Mouse (Mus musculus): Measurements from ENCODE around the gene Tmem186. TPM values are rescaled to one million over a fixed set of nuclear protein-coding genes. Genes with fewer than 3 reads are reported as not detected.
A peak's percentile ranks its signal among the peaks of the same experiment; 100 is the strongest.

Tmem186 gene
- total and polyA plus RNA-seq, 3 experiments = 15.3 to 22.1 (median 16.2) TPM

DNA sequence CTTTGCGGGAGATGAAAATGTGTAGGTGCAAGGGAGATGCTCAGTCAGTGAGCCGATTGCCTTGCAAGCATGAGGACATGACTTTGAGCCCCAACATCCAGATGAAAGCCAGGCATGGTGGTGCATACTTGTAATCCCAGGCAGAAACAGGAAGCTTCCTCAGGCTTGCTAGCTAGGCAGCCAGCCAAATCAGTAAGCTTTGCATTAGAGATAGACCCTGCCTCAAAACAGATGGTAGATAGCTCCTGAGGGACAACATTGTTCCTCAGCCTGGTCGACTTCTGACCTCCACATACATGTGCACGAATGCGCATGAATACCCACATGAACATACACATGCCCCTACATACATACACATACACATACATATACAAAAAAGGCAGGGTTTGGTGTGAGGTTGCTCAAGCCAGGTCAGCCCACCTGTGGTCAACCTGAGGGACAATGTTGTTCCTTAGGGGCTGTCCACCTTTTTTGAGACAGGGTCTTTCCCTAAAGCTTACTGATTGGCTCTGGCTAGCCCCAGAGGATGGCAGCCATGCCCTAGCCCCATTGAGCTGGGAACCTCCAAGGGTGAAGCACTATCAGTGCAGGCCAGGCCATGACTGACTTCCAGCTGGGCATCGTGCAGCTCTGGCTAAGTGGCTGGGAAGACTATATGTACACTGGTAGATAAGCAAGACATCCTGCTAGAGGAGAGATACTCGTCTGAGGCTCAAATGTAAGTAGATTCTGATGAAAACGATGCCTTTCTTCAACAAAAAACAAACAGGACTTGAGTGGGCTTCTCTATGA, 25.1 kb downstream of the Tmem186 start:
- DNase-seq = no peak

DNA sequence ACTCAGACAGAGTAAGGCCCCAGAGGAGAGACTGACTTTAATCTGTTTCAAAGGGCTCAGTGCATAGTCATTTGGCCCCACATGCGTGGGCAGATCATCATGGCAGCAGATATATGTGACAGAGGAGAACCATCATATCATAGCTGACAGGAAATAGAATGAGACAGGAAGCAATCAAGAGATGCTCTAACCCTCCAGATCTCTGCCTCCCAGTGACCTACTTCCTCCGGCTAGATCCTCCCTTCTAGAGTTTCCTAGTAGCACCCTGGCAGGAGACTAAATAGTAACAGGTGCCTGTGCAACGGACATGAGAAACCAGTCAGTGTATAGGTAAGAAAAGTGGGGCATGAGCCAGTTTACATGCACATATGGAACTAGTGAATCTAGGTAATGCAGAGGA, 27.1 kb downstream of the Tmem186 start:
- DNase-seq = no peak

DNA sequence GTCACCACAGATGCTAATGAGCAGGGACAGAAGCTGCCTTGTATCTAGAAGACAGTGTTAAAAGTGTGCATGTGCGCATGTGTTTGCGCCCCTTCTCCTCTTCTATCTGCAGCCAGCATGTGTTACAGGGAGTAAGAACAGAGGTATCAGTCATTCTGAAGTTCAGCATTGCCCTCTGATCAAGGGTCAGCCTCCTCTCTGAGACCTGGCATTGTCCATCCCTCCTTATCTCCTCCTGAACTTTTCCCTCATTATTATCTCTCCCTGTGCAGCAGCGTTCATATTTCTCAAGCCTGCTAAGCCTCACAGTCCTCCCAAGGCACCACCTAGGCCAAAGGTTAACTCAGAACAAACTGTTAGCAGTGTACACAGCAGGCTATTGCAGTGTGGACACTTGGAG, 33.7 kb downstream of the Tmem186 start:
- DNase-seq = no peak

DNA sequence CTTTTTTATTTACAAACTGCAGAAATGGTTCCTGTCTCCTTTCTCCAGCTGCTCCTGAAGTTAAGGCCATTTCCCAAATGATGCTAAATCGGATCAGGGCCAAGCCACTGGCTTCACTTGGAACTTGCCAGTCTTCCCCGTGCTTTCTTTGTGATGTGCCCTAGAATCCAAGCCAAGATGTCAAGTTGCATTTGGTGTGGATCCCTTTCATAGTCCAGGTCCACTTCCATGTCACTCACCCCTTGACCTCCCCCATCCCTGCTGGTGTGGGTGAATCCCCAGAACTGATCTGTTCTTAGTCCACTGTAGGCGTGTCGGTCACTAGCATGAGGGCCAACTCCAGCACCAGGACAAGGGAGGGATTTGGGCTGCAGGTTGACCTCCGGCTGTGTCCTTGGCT, 40.0 kb downstream of the Tmem186 start:
- DNase-seq = no peak

DNA sequence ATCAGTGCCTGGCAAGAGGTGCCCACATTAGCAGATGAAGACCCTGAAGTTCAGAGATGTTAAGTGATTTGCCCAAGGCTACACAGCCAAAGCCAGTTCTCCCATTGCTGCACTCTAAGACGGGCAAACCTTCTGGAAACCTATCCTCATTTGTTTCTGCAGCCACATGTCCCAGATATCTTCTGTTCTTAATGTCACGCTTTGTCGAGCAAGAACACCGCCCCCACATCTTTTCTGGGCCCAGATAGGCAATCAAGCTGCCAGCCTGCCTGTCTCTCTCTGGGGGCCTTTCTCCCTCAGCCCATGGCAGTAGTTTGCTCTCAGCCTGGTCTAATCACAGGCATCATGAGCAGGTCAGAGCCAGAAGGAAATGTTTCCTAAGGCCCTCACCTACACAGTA, 41.2 kb downstream of the Tmem186 start:
- no peak for DNase-seq

DNA sequence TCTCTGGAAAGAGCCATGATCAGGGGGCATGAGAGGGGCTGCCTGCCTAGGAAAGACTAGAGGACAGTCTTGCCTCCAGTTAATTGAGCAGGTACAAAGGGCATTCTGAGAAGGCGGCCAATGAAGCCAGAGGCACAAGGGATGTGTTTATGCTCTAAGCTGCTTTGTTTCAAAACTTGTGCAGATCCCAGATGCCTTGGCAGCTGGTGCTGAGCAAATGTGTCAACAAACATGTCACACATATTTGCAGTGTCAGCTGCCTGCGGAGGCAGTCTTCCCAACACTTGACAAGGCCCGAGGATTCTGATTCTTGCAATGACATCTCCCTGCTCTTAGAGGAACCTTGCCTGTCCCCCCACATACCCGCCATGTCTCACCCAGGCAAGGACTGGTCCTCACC, 42.1 kb downstream of the Tmem186 start:
- no peak for DNase-seq

DNA sequence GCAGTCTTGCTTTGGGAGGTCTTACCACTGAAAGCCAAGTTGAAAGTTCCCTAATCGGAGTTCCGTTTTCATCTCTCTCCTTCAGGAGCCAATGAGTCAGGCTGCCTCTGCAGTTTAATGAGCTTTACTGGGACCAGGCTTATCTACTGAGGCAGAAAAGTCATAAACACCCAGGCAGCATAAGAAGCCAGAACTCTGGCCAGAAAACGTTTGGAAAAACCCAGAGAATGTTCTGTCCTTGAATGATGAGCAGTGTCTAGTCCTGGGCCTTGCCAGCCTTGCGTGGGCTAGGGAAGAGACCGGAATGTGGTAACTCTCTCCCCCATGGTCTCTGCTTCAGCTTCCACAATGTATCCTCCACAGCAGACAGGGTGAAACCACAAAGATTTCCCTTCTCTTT, 52.5 kb downstream of the Tmem186 start:
- peak; percentile 27 for DNase-seq

DNA sequence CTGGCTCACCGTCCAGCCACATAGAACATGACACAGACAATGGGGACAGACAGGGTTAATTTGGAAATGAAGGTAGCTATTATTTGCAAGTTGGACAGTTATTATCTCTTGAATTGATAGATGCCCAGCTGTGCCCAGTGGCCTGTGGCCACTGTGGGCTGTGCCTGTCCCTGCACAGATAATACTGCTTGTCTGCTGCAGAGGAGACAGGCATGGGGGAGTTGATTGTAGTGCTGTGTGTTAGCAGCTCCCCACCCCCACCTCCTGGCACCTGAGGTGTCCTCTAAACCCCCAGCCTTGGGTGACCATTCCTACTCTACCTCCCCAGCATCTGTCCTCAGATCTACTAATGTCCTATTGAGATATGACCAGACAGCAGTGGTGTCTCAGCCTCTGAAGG, 53.3 kb downstream of the Tmem186 start:
- DNase-seq = no peak

Small RNAs within 50 kb of the gene (microRNA-seq; reads per million reads assigned to microRNA genes)
- gene Gm22137 = 0 reads per million in 2 experiments

Other genes starting within 250 kb of the Tmem186 start
- not detected for gene Tmem114, start 212.6 kb downstream of the Tmem186 start, total RNA-seq (2021)
- 0.07 TPM in 1 of 2 replicates, not detected in the other for gene Tmem114, start 212.6 kb downstream of the Tmem186 start, polyA plus RNA-seq (2012; rRNA removed)
- 10 to 100 TPM; 15.1 to 19.3 TPM for gene Mettl22, start 166.9 kb downstream of the Tmem186 start, total RNA-seq (2021)
- 25.2 and 30.1 TPM in 2 replicates for gene Mettl22, start 166.9 kb downstream of the Tmem186 start, polyA plus RNA-seq (2012; rRNA removed)
- 100 to 1,000 TPM in 1 of 2 experiments, 10 to 100 TPM in 1; 66.4 to 111 TPM for gene Abat, start 124.3 kb downstream of the Tmem186 start, total RNA-seq (2021)
- 37.9 and 46.4 TPM in 2 replicates for gene Abat, start 124.3 kb downstream of the Tmem186 start, polyA plus RNA-seq (2012; rRNA removed)
- gene Pmm2, start within 50 bp of the Tmem186 start, total RNA-seq (2021) = 10 to 100 TPM; 48.1 to 53.8 TPM
- gene Pmm2, start within 50 bp of the Tmem186 start, polyA plus RNA-seq (2012; rRNA removed) = 54.1 and 75.1 TPM in 2 replicates
- 100 to 1,000 TPM in 1 of 2 experiments, 10 to 100 TPM in 1; 52.0 to 120 TPM for gene Carhsp1, start 34.4 kb upstream of the Tmem186 start, total RNA-seq (2021)
- gene Carhsp1, start 34.4 kb upstream of the Tmem186 start, polyA plus RNA-seq (2012; rRNA removed) = 233 and 404 TPM in 2 replicates
- not detected for gene Gm5767, start 43.1 kb upstream of the Tmem186 start, total RNA-seq (2021)
- gene Gm5767, start 43.1 kb upstream of the Tmem186 start, polyA plus RNA-seq (2012; rRNA removed) = 0.25 and 0.29 TPM in 2 replicates
- gene Usp7, start 154.6 kb upstream of the Tmem186 start, total RNA-seq (2021) = 100 to 1,000 TPM in 1 of 2 experiments, 10 to 100 TPM in 1; 83.9 to 128 TPM
- 6.8 and 9.6 TPM in 2 replicates for gene Usp7, start 154.6 kb upstream of the Tmem186 start, polyA plus RNA-seq (2012; rRNA removed)
- gene 1810013L24Rik, start 192.4 kb upstream of the Tmem186 start, total RNA-seq (2021) = 10 to 100 TPM; 75.7 to 77.0 TPM
- 12.8 and 14.9 TPM in 2 replicates for gene 1810013L24Rik, start 192.4 kb upstream of the Tmem186 start, polyA plus RNA-seq (2012; rRNA removed)

Data from adrenal gland, adult 2 months (tissue).